Mouse (Mus musculus) liver, embryonic 14.5 days (tissue): Measurements from ENCODE around the gene Aqp9.

Experiments used
- CTCF ChIP-seq: IDR thresholded peaks from 2 replicates; pipeline ENCODE4 v1.5.1; 2016; ENCODE audit warnings: antibody characterized with exemption, low read depth, control low read depth
- EP300 ChIP-seq: IDR thresholded peaks from 2 replicates; pipeline ENCODE4 v1.6.1; 2016; ENCODE audit warnings: antibody characterized with exemption, low read depth

DNA sequence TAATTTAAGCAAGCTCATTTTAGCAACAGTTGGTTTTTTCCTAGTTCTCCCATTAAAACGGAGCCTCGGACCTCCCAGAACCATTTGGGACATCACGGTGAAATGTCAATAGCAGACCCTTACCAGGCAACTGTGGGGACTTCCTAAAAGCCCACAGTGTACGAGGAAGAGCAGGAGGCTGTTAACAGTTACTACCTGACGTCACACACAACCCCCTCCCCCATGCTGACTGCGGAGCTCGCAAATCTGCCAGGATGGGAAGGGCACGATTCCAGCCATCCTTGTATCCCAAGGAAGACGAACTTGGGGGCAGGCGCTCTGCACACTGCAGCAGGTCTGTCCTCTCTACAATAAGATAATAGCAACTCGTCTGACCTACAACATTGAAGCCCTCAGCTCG is at the start of gene Aqp9:
- TF ChIP-seq CTCF (no peak), EP300 (no peak)
